Mouse (Mus musculus) 3134 (cell line): ENCODE measurements at regions not wholly inside any gene's neighbourhood (a gene's known extent, or its start where the extent isn't known, plus 50 kb on each side); places are given as distances from the start of the nearest gene placed in this dataset.

Source experiments
- DNase-seq: peaks from one replicate; pipeline ENCODE4 v3.0.0-alpha.2; 2011; ENCODE audit warnings: low spot score; ENCODE audit not compliant: insufficient read length; ENCODE audit errors: extremely low read depth

DNA sequence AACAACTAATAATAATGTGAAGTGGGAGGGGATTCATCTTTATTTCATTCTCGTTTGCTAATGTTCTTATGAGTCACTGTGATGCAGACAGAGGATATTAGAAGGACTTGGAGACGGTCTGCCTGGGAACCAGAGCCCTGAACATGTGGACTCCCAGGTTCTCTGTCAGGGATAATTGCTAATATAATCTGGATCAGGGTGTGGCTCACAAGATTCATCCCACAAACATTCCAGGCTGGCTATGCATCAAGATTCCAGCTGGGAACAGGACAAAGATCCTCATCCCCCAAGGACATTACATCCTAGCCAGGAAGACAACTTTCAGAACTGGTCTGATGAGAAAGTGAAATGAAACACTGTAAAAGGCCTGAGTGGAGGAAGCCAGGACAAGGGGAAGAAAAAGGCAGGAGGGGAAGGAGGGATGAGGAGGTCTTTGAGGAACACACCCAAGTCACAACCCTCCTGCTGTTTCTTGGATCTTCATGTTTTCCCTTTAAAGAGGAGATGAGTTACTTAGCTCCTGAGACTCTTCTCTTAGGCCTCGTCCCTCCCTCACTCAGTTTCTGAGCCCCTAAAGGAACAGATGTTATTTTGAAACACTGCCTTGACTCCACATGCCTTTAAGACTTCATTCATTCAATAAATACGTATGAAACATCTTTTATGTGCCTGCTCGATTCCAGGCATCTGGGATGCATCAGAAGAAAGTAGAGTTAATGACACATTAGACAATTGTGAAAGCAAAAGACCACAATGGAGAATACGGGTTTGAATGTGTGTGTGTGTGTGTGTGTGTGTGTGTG, 360.9 kb downstream of the Efnb2 start:
- DNase-seq: peak; percentile 71

DNA sequence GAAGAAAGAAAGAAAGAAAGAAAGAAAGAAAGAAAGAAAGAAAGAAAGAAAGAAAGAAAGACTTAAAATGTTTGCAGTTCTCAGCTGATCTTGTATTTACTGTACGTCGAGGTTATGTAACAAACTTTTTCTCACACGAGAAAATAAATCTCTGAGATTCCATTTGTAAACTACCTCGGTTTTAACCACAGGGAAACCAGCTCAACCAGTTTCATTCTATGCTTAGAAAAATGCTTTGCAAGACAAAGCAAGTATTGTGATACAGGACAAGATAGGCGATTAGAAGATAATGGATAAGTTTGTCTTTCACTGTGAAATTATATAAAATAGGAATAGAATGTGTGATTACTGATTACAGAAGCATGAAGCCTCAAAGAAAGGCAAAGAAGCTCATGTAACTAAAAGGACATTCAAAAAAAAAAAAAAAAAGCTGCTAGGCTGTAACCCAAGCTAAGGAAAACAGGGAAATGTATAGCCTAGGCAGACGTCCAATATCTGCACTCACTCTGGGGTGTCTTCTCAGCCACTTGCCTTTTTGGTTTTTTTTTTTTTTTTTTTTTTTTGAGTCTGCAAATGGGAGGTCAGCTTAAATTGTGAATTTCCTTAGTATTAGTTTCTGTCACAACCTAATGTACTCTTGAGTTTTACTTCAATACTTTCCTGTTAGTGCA, 368.3 kb downstream of the Efnb2 start:
- no peak for DNase-seq

DNA sequence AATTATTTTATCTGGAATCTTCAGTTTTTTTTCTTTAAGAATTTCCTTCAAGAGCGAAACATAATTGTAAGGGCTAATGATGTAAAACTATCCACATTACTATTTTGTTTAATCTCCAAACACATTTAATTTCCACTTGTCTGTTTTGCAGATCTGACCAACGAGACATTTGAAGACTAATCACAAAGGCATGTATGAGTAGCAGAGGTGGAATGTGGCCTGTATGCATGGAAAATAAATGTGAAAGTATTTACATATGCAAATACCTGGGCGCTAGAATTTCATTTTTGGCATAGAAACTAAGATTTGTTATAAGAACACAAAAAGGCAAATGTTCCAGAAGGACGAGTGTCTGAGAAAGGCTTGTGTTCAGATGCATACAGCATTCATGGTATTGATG, 375.2 kb downstream of the Efnb2 start:
- DNase-seq: no peak

DNA sequence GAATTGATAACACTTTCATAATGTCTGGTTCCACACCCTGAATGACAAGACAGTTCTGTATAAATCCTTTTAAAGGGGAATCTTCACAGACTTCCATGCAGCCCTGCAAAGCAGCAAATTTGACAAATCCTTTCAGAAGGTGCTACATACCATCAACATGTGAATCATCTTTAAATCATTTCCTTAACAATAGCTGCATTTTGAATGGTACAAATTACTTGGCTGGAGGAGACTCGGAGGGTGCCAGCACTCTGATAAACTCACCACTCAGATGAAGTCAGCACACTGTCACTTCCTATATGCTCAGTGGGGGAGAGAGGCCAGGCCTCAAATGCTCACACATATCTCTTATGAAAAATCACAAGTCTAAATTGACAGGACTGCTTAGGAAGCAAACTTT, 386.1 kb downstream of the Efnb2 start:
- peak; percentile 71 for DNase-seq

DNA sequence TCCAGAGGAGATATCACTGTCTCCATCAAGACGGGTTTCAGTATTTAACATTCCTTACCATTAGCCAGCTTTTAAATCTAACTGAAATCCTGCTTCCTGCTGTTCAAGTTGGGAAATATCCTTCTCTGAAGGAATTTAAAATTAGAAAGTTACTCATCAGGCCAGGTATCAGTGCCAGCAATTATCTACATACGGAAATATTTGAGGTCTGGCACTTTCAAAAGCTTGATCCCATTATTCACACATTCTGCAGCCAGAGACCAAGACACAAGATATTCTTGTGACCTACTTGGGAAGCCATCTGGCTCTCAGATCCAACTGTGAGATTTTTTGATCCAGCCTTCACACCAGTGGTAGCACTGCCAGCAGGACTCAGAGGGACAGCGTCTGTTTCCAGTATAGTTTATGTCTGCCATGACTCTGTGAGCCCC, 386.8 kb downstream of the Efnb2 start:
- DNase-seq: peak; percentile 78

DNA sequence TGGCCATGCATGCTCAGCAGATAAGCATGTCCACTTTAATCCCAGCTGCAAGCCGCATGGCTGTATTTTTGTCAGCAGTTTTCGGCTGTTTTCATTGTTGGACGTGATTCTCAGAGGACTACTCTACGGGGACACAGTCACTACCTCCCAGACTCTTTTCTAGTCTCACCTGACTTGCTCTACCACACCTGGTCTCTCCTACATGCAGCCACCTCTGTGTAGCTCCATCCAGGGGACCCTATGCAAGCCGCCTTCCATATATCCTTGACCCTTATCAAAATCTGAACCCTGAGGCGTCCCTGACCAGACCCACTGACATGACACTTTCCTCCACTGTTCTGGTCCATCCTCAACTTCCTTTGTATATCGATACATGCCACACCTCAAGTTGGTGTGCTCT, 402.2 kb downstream of the Efnb2 start:
- DNase-seq: no peak

DNA sequence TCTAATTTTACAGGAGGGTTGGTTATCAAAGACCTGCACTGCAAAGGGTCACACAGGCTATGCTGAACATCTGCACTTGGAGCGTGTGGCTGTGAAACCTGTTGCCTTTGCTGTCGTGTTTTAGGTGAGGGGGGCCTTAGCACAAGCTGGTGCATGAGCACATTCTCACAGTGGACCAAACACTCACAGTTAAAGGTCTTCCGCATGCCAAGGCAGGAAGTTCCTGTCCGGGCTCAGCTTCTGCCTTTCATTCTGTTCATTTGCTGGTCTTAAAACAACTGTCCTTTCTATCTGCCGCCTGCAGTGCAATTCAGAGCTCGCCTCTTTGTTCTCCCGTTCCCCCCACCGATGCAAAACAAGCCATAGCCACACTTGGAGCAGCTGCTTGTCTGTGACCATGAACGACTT, 402.8 kb downstream of the Efnb2 start:
- no peak for DNase-seq

DNA sequence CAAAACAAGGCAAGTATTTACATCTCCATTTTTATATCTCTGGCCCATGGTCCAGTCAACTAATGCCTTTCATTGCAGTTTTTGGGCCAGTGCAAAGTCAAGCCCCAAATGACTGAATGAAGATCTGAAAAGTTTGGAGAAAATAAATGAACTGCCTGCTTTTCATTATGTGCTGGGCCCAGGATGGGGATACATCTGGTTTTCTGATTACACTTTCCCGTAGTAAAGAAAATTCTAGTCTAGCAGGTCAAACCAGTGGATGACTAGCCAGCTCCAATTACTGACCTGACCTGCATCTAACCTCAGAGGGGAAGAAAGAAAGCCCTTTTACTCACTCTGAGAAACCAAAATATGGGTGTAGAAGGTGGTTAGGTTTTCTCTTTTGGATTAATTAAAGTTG, 404.7 kb downstream of the Efnb2 start:
- DNase-seq: no peak

DNA sequence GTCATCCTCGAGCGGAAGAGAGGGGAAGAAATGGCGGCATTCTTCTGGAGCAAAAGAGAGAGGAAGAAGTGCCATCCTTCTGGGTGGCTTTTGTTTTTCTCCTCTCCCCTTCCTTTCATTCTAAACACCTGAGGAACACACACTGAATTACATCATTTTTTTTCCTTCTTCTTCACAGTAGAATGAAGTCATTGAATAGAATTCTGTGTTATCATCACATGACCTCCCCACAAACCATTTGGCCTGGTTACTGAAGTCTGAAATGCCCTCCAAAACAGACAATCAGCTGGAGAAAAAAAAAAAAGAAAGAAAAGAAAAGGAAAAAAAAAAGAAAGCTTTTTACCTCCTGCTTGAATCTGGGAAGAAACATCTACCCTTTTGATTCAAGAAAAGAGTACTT, 406.6 kb downstream of the Efnb2 start:
- DNase-seq: no peak

DNA sequence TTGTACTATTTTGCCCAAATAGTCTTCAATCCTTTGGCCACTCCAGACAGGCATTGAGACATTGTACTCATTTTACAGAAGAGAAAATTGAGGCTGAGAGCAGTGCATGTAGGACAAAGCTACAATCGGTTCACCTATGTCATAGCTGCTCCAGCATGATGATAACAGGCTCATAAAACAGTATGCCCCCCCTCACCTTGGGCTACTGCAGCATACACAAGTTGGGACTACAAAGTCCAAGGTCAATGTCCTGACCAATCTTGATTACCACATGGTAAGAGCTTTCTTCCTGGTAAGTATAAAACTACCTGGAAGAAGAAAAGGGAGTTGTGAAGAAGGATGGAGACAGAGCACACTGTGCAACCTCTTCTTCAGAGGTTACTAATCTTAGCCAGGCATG, 416.4 kb downstream of the Efnb2 start:
- no peak for DNase-seq

DNA sequence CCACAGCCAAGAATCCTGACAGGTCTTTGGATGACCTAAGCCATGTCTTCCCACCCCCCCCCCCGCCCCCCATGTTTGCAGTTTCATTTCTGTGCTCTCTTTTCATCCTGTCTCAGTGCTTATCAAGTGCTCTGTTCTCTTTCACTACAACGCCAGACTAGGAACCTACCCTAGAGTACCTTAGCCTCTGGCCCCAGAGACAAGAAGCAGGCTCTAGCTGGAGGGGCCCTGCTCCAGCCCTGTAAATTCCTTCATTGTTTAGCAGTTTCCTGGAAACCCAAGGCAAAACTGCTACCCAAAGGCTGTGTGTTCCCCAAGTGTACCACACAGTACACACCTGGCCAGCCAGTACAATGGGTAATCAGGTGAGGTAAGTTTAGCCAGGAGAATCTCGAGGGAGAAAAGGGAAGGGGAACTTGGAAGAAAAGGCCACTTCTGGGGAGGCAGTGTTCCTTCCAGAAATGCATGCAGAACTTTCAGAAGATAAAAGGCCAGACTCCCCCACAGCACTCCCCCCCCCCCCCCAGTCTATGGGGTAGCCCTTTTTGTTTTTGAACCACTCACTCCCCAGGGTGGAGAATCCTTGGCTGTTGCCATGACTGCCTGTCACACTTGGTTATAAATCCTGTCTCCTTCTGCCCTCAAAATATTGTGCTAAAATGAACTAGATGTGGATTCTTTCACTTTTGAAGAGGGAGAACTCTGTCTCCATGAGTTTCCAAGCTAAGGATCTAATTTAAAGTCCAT, 419.1 kb downstream of the Efnb2 start:
- no peak for DNase-seq

DNA sequence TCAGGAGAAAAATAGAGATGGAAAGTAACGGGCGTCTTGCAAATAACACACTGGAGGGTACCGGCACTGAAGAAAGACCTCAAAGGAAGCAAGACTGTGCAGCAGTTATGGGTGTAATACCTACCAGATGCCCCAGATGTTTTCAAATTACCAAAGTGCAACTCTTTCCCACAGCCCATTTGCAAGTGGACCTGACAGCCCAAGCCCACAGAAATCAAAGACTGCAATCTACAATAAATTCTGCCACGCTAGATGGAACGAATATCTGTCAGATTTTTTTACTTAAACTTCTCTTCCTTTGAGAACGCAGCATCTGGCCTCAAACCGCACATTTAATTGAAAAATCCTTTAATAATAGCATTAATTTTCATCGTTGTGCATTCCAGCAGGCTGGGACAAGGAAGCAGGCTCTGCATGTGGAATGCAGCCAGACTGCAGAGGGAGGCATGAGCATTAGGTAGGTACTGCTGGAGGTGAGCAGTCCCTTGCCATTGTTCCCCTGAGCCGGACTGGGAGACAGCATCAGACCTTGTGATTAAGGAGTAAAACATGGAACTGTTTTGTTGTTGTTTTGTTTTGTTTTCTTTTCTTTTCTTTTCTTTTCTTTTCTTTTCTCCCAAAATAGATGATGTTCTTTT, 419.9 kb downstream of the Efnb2 start:
- DNase-seq: no peak

DNA sequence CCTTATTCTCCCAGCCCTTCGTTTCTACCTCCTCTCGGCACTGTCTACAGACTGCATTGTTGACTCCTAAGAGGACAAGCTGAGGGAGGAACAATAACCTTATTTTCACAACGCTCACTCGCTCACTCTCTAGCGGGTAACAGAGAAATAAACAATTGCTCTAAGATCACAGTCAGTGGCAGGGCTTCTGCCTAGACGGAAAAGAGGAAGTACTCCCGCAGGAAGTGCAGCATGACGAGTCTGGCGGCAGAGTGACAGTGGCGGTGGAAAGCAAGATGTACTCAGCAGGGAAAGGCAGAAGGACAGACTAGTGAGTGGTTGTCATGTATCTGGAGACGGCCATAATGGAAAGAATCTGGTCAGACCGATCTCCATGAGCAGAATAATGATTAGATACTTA, 421.6 kb downstream of the Efnb2 start:
- no peak for DNase-seq

DNA sequence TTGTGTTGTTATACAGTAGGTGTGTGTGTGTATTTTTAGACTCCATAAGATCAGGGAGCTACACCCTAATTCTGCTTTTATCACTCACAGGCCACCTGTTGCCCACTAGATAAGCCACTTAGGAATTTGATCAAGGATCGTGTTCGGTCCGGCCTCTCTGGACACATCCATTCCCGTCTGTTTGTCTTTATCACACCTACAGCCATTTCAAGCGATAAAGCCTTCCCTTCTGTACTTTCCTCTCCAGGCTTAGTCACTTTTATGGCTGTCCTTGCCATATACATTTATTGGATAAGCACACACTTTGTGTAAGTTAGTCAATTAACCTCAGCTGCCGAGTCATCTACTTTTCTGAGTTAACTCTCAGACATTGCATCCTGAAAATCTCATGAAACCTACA, 423.0 kb downstream of the Efnb2 start:
- DNase-seq: no peak

DNA sequence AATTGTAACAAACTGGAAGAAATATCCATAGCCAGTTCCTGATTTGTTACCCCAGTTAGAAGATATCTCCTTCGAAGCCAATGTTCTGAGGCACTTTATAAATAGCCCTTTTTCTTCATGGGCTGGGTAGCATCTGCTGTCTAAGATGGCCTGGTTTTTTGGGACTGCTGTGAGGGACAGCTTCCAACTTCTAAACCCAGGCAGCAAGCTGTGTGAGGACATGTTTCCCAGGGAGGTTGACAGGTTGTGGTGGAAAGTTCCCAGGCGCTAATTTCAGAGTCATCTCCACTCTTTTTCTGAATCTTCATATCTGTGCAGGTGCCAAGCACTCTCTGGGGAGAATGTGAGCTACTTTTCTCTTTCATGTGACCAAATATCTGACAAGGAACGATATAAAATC, 427.4 kb downstream of the Efnb2 start:
- no peak for DNase-seq

DNA sequence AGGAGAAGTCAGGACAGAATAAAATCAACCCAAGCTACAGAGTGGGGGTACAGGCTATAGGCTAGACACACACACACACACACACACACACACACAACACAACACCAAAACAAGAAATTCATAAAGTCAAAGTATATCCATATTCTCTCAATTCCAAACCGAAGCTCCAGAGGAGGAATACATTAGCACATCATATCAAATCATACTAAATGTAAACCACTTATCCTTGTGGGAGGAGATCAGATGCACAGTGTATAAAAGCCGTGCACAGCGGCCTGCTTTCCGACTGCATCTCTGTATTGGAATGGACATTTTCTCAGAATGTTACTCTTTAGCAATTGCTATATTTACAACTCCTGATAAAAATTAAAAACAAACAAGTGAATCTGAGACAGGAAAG, 427.9 kb downstream of the Efnb2 start:
- no peak for DNase-seq

DNA sequence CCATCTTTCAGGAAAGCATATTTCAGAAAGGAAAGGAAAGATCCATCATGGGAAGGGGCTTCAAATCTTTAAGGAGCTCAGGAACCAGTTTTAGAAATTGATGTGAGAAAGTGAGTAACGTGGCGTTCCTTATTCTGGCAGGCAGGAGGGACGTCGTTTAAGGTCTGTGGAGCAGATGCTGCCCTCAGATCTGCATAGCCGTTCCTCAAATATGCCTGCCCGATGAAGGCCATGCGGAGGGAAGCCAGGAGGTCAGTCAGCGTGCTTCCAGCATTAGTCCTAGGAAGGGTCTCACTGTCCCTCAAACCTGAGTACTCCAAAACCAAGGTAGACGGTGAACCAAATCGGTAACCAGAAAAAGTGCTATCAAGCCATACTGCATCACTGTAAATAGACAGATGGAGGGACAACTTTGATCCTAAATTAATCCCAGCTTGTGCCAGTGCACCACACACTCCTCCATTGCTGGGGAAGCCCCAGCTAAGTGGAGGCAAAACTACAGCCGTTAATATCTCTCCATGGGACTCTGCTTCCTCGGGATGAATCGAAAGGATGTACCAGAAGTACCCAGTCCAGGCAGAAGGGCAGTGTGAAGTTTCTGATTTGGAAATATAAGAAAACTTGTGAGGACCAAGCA, 428.9 kb downstream of the Efnb2 start:
- DNase-seq: no peak

DNA sequence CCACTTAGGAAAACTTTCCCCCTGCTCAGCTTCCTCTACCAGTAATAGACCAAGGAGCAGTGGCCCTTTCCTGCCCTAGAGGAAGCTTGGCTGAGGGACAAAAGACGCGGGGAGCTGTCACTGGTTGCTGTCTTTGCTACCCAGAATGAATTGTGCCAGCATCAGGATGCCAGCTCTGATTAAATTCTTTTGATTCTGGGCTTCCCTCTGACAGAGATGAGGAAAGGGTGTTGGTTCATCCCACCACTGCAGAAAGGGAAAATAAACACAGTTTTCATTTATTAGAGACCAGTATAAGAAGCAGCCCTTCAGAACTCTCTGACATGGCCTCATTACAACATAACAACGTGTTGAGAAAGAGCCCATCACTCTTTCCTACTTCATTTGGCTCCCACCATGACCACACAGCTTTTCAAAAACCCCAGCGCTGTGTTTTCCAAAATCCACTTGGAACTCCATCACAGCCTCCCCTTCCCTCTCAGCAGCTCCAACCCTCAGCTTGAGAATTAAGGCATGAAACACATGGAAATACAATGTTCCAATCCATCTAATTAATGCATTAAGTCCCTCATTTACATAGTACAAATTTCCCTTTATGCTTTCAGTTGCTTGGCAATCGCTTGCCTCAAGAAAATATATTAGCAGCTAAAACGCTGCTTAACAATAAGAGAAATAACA, 429.6 kb downstream of the Efnb2 start:
- no peak for DNase-seq

DNA sequence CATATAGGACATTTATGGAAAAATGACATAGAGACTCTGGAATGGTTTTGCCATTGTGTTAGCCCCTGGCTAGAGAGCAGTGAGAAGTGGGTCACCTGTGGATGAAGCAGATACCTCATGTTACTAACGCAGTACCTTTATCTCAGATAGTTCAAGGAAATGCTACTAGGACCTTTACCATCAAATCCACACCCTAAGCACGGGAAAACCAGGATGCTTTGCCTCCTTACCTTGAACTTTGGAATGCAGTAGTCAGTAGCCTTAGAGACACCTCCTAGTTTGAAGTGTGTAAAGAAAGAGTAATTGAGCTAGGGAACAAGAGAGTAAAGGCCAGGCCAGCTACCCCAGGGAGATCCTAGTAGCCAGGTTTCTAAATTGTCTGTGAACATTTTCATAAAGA, 435.0 kb downstream of the Efnb2 start:
- no peak for DNase-seq

DNA sequence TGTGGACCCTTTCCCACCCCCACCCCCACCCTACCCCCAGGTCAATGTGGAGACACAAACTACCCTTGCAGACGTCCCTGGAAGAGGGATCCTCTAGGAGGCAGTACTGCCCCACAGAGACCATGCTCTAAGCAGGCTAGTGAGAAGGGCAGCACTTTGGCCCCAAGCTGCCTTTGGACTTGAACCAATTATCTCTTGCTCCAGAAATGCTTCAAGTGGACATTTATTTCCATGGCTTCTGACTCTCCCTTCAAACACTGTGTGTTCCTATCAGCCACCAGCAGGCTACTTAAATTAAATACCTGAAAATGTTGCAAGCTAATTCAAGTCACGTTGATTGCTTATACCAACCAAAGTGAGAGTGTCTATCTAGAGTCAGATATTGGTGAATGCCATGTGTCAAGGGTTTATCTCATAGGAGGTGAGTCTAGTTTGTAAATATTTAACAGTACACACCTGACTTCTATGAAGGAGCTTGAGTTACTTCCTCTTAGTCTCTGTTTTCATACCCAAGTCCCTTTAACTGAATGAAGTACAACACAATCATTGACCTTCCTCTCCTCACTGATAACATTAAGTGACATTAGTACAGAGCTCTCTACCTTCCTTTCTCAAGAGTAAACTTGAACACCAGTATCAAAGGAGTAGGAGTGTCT, 435.7 kb downstream of the Efnb2 start:
- DNase-seq: peak; percentile 14
